ENCODE assay signal across 21 mouse cellular contexts in genomic region chr3:105675932-105676331, GRCm38 (mm10). TPM values are rescaled to one million over a fixed set of nuclear protein-coding genes. Genes with fewer than 3 reads are reported as not detected.
A peak's percentile ranks its signal among the peaks of the same experiment; 100 is the strongest.
DNase-seq lines count a peak whose midpoint lies in the region; ATAC-seq and TF ChIP-seq lines count a peak whose summit lies in the region.
"Had no signal": no experiment of that assay in that cellular context is flagged by ENCODE, and none has a peak within 500 bp of the region (broad histone marks: within the 10 kb centered on the region; RNA-seq: fewer than 3 reads in every experiment).

No protein-coding gene starts in this region.

- peak; percentile 66 for ATAC-seq in CD4-positive, CD25-positive, alpha-beta regulatory T cell, adult 4 months
- peak; percentile 62 for ATAC-seq in granulocyte monocyte progenitor cell, adult 5-6 weeks (replicated peaks; ENCODE audit: poor library complexity, severe bottlenecking)
- ATAC-seq: forebrain, embryonic 14.5 days; liver, embryonic 12.5 days; midbrain, embryonic 13.5 days had no signal

- WGBS in heart, embryonic 10.5 days = 53% methylated on average over 2 of the region's 2 CpGs

- TF ChIP-seq CTCF in layer of hippocampus, adult 2 months (conservative IDR thresholded peaks at IDR 0.05) = no peak

- no peaks in the 10 kb centered on the region for H3K9me3 ChIP-seq in heart, embryonic 10.5 days
- H3K9me3 ChIP-seq: hindbrain, embryonic 15.5 days; liver, embryonic 12.5 days; midbrain, embryonic 13.5 days; neural tube, embryonic 13.5 days had no signal

- intact Hi-C loops in heart, postnatal 25 days (cut with DNase I) = no loop called here

- peaks cover 33% of the 10 kb centered on the region for H3K36me3 ChIP-seq in heart, embryonic 10.5 days
- peaks cover 9% of the 10 kb centered on the region for H3K36me3 ChIP-seq in splenic B cell, adult 2 months (ENCODE audit: control insufficient read depth, insufficient read depth, low read length, poor library complexity, severe bottlenecking)

- H3K27ac ChIP-seq in heart, embryonic 10.5 days = no peak overlapping the region
- no peak overlapping the region for H3K27ac ChIP-seq in layer of hippocampus, adult 2 months
- H3K27ac ChIP-seq: hindbrain, embryonic 15.5 days; liver, embryonic 12.5 days; macrophage; midbrain, embryonic 13.5 days; neural tube, embryonic 13.5 days had no signal

- H3K27me3 ChIP-seq in heart, embryonic 10.5 days (ENCODE audit: insufficient read depth, poor library complexity, severe bottlenecking) = no peaks in the 10 kb centered on the region
- H3K27me3 ChIP-seq in splenic B cell, adult 2 months (ENCODE audit: control insufficient read depth, insufficient read depth, low read length, poor library complexity, severe bottlenecking) = no peaks in the 10 kb centered on the region
- H3K27me3 ChIP-seq: hindbrain, embryonic 15.5 days; liver, embryonic 12.5 days; midbrain, embryonic 13.5 days; neural tube, embryonic 13.5 days had no signal

- no peaks in the 10 kb centered on the region for H3K4me1 ChIP-seq in heart, embryonic 10.5 days
- H3K4me1 ChIP-seq: hindbrain, embryonic 15.5 days; liver, embryonic 12.5 days; midbrain, embryonic 13.5 days; neural tube, embryonic 13.5 days had no signal

- no peak overlapping the region for H3K4me3 ChIP-seq in heart, embryonic 10.5 days
- H3K4me3 ChIP-seq in layer of hippocampus, adult 2 months = no peak overlapping the region
- H3K4me3 ChIP-seq: hindbrain, embryonic 15.5 days; liver, embryonic 12.5 days; midbrain, embryonic 13.5 days; neural tube, embryonic 13.5 days had no signal

- DNase-seq in heart, embryonic 10.5 days (ENCODE audit: low spot score) = peak; percentile 24
- DNase-seq in heart, postnatal 25 days (ENCODE audit: low spot score) = no peak
- peak; percentile 41 for DNase-seq in splenic B cell, adult 2 months (ENCODE audit: low read depth, low spot score)
- DNase-seq in right cerebral cortex, postnatal 10 days (ENCODE audit: low spot score in 2 of 2) = no peak
- DNase-seq in layer of hippocampus, adult 2 months (ENCODE audit: low spot score in 2 of 2) = no peak
- DNase-seq: cerebellum, adult 8-10 months; gastrocnemius, postnatal 36 days; heart, postnatal 10 days; kidney, adult 11 months; kidney, postnatal 10 days; left cerebral cortex, postnatal 4 days; lung, embryonic 14.5 days; thymus, postnatal 4 days had no signal

RNA-seq across cellular contexts. Expression of gene Ddx20, which starts 11.4 kb away (rescaled TPM):
- polyA plus RNA-seq in heart, embryonic 10.5 days (2016; fragmentation: Nextera tagmentation; extraction: Ambion mirVana) = 30.5 and 37.2 TPM in 2 replicates
- 10 to 100 TPM in 1 of 2 experiments, 1 to 10 TPM in 1; 9.0 to 10.2 TPM for total RNA-seq in heart, postnatal 25 days (2021)
- polyA plus RNA-seq in CD4-positive, CD25-positive, alpha-beta regulatory T cell, adult 4 months (2017; shearing (Covaris generic)) = 10 to 100 TPM; 10.2 to 12.1 TPM
- 27.8 and 30.0 TPM in 2 replicates for total RNA-seq in granulocyte monocyte progenitor cell, adult 5-6 weeks (2014; fragmentation: Nextera tagmentation)
- total RNA-seq in granulocyte monocyte progenitor cell, adult 5-6 weeks (2017) = 50.3 and 58.6 TPM in 2 replicates
- total RNA-seq in layer of hippocampus, adult 2 months (2021) = 10 to 100 TPM; 12.5 to 12.9 TPM

RNA-seq across cellular contexts. Expression of gene Inka2, which starts 28.5 kb away (rescaled TPM):
- 1.5 and 2.4 TPM in 2 replicates for polyA plus RNA-seq in heart, embryonic 10.5 days (2016; fragmentation: Nextera tagmentation; extraction: Ambion mirVana)
- 10 to 100 TPM; 18.8 to 25.7 TPM for total RNA-seq in heart, postnatal 25 days (2021)
- polyA plus RNA-seq in CD4-positive, CD25-positive, alpha-beta regulatory T cell, adult 4 months (2017; shearing (Covaris generic)) = 1 to 10 TPM; 1.9 to 2.5 TPM
- total RNA-seq in granulocyte monocyte progenitor cell, adult 5-6 weeks (2014; fragmentation: Nextera tagmentation) = not detected in 2 replicates
- 0.26 TPM in 1 of 2 replicates, not detected in the other for total RNA-seq in granulocyte monocyte progenitor cell, adult 5-6 weeks (2017)
- 10 to 100 TPM; 74.1 to 74.9 TPM for total RNA-seq in layer of hippocampus, adult 2 months (2021)

Comparison
In these comparisons a context has a peak if more than half of its experiments do, and no peak if none do; other contexts are left out.
1. DNase-seq: peak in heart, embryonic 10.5 days (single experiment) and splenic B cell, adult 2 months (single experiment); none in heart, postnatal 25 days (single experiment), right cerebral cortex, postnatal 10 days (0 of 2) and layer of hippocampus, adult 2 months (0 of 2).
2. RNA of gene Inka2, which starts 28.5 kb away (total RNA-seq): 74.1 to 74.9 TPM in layer of hippocampus, adult 2 months and 18.8 to 25.7 TPM in heart, postnatal 25 days; 0.26 TPM in granulocyte monocyte progenitor cell, adult 5-6 weeks; every median in the first group is over 10 times any median in the second.